Mouse (Mus musculus) heart, adult 2 months (tissue): ENCODE measurements around the gene Lrrc74a.

Source experiments
- CTCF ChIP-seq: fragments of 200-600 bp; IDR thresholded peaks from 2 replicates; pipeline ENCODE4 v1.8.1; 2022; ENCODE audit warnings: antibody characterized with exemption, mild to moderate bottlenecking, moderate library complexity
- EP300 ChIP-seq: fragments of 200-500 bp; IDR thresholded peaks from 2 replicates; pipeline ENCODE4 v1.6.1; 2011; ENCODE audit warnings: low read depth, low read length, control low read depth; ENCODE audit not compliant: insufficient read depth
- POLR2A ChIP-seq: fragments of 200-500 bp; IDR thresholded peaks from 2 replicates; pipeline ENCODE4 v1.6.1; 2011; ENCODE audit warnings: mild to moderate bottlenecking, low read depth, low read length, control low read depth; ENCODE audit not compliant: insufficient read depth

- TF ChIP-seq CTCF (no peak), EP300 (no peak), POLR2A (no peak)
Measured at GRCm38 (mm10) chr12:86725706-86726105, 8.5 kb upstream of the Lrrc74a start.
